Mouse (Mus musculus) bone marrow macrophage, adult 2 months (primary cell): ENCODE measurements around the gene Ddx19a.

Experiments used
- CTCF ChIP-seq: IDR thresholded peaks from 2 replicates; pipeline ENCODE4 v1.5.1; 2012; ENCODE audit warnings: low read depth, mild to moderate bottlenecking, low read length, moderate library complexity
- POLR2A ChIP-seq: IDR thresholded peaks from 2 replicates; pipeline ENCODE4 v1.6.1; 2012; ENCODE audit warnings: mild to moderate bottlenecking, low read depth, low read length, borderline replicate concordance

DNA sequence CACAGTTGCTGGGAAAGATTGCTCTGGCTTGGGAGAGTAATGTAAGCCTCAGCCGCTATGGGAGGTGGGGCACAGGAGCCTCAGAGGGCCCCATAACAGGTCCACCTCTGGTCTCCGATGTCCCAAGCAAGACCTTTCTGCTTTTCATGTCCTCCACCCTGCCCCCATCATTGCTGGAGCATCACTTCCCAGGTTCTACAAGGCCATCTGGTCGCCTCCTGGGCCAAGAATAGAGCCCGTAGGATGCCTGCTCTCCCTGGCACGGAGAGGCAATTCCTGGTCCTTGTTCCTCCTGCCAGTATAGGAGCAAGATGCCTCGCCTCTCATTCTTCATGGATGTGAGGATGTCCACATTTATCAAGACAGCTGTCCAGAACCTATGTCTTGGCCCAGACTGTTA lies 37.7 kb downstream of the Ddx19a start:
- TF ChIP-seq CTCF, result no peak
- no peak for TF ChIP-seq POLR2A
